Mouse (Mus musculus) intestine, embryonic 16.5 days (tissue): Measurements from ENCODE around the gene Iqck. TPM values are rescaled to one million over a fixed set of nuclear protein-coding genes. Genes with fewer than 3 reads are reported as not detected.

Source experiments
- ATAC-seq: fragments of 200-750 bp; cut with Nextera tagmentation; 2 replicates; pipeline ENCODE4 v1.8.0; 2017; ENCODE audit warnings: moderate TSS enrichment, moderate library complexity
- H3K27ac ChIP-seq: fragments of 300-500 bp; sonication (generic); 2 replicates; pipeline ENCODE4 v1.5.1; 2014; ENCODE audit warnings: mild to moderate bottlenecking, low read length
- H3K27me3 ChIP-seq: fragments of 300-500 bp; sonication (generic); replicated peaks from 2 replicates; pipeline ENCODE4 v1.6.1; 2014; ENCODE audit warnings: low read length, control low read depth, mixed read lengths; ENCODE audit not compliant: control insufficient read depth, insufficient read depth
- H3K36me3 ChIP-seq: fragments of 300-500 bp; sonication (generic); 2 replicates; pipeline ENCODE4 v1.6.1; 2014; ENCODE audit warnings: low read length, control low read depth; ENCODE audit not compliant: control insufficient read depth, insufficient read depth
- H3K4me1 ChIP-seq: fragments of 300-500 bp; sonication (generic); 2 replicates; pipeline ENCODE4 v1.6.1; 2014; ENCODE audit warnings: low read length, control low read depth, mixed read lengths; ENCODE audit not compliant: control insufficient read depth, insufficient read depth
- H3K4me2 ChIP-seq: fragments of 300-500 bp; sonication (generic); 2 replicates; pipeline ENCODE4 v1.6.1; 2014; ENCODE audit warnings: low read depth, low read length, control low read depth
- H3K4me3 ChIP-seq: fragments of 300-500 bp; sonication (generic); 2 replicates; pipeline ENCODE4 v1.5.1; 2014; ENCODE audit warnings: mild to moderate bottlenecking, low read length
- H3K9ac ChIP-seq: fragments of 300-500 bp; sonication (generic); 2 replicates; pipeline ENCODE4 v1.6.1; 2014; ENCODE audit warnings: low read depth, low read length
- H3K9me3 ChIP-seq: fragments of 300-500 bp; sonication (generic); 2 replicates; pipeline ENCODE4 v1.6.1; 2016; ENCODE audit warnings: low read length, control low read depth; ENCODE audit not compliant: control insufficient read depth
- WGBS: fragments of 180-500 bp; shearing (Covaris S2); extraction: QIAGEN DNeasy Blood & Tissue Kit; methylation state at CpG from one replicate; pipeline ENCODE4 v1.1.7; 2014; 5-methylcytosine and 5-hydroxymethylcytosine counted together
- polyA plus RNA-seq: library from polyadenylated mRNA; unstranded; fragments of >200 nt; fragmentation: Nextera tagmentation; extraction: Ambion mirVana; gene quantifications from 2 replicates; pipeline ENCODE4 v1.2.1, GENCODE M21; 2015

Gene Iqck
- polyA plus RNA-seq, 1 experiment from 2014 or later, result 1.7 TPM

GRCm38 (mm10) chr7:118922441-118923202 lies 67.1 kb downstream of the Iqck start:
- no peaks in the 10 kb centered on the region for H3K4me1 ChIP-seq
- no peak overlapping the region for H3K9ac ChIP-seq
- WGBS, result 62% methylated on average over 4 of the region's 4 CpGs
- no peak overlapping the region for H3K4me3 ChIP-seq
- H3K27ac ChIP-seq, result no peak overlapping the region
- no peak overlapping the region for H3K4me2 ChIP-seq
- no peaks in the 10 kb centered on the region for H3K36me3 ChIP-seq
- no peaks in the 10 kb centered on the region for H3K27me3 ChIP-seq
- no peaks in the 10 kb centered on the region for H3K9me3 ChIP-seq
- peak; percentile 18; the same call in 1 of the 2 replicates for ATAC-seq

GRCm38 (mm10) chr7:118925547-118925946 lies 70.0 kb downstream of the Iqck start:
- Histone ChIP-seq H3K27ac (no peak overlapping the region), H3K9me3 (no peaks in the 10 kb centered on the region), H3K4me3 (no peak overlapping the region), H3K36me3 (no peaks in the 10 kb centered on the region), H3K27me3 (no peaks in the 10 kb centered on the region), H3K4me1 (peaks cover 10% of the 10 kb centered on the region), H3K9ac (no peak overlapping the region), H3K4me2 (no peak overlapping the region)
- ATAC-seq, result no peak
- WGBS, result 79% methylated on average over 3 of the region's 3 CpGs

DNA sequence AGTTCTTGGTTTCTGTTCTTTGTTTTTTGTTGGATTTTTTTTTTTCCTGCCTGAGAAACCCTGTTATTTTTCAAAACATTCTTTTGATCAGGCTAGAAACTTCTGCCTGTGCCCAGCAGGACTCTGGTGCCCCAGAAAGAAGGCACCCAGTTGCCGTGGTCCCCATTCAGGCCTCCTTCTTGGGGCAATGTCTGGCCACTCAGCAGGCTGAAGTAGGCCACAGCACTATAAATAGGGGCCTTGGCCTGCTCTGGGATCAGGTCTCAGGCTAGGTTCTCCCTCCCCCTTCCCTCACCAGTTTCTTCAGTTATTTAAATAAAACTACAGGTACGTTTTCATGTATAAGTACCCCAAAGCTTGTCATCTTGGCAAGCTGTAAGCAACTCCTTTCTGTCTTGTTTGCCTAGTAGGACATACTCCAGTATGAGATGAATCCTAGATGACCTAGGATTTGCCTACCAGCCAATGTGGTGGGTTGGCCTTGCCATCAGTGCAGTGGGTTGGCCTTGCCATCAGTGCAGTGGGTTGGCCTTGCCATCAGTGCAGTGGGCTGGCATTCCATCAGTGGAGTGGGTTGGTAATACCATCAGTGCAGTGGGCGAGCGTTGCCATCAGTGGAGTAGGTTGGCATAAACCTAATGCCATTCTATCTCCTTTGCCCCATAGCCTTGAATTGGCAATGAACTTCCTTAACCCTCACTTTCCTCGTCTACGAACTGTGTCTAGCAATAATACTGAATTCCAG lies 71.1 kb downstream of the Iqck start:
- H3K27me3 ChIP-seq, result no peaks in the 10 kb centered on the region
- H3K4me2 ChIP-seq, result no peak overlapping the region
- no peaks in the 10 kb centered on the region for H3K9me3 ChIP-seq
- 84% methylated on average over 6 of the region's 6 CpGs for WGBS
- peaks cover 10% of the 10 kb centered on the region for H3K4me1 ChIP-seq
- H3K9ac ChIP-seq, result no peak overlapping the region
- ATAC-seq, result no peak
- no peak overlapping the region for H3K4me3 ChIP-seq
- H3K36me3 ChIP-seq, result no peaks in the 10 kb centered on the region
- no peak overlapping the region for H3K27ac ChIP-seq

GRCm38 (mm10) chr7:118927279-118927678 lies 71.7 kb downstream of the Iqck start:
- Histone ChIP-seq H3K4me2 (no peak overlapping the region), H3K27ac (no peak overlapping the region), H3K36me3 (no peaks in the 10 kb centered on the region), H3K4me1 (peaks cover 10% of the 10 kb centered on the region), H3K9ac (no peak overlapping the region), H3K9me3 (no peaks in the 10 kb centered on the region), H3K4me3 (no peak overlapping the region), H3K27me3 (no peaks in the 10 kb centered on the region)
- ATAC-seq, result no peak
- WGBS, result 93% methylated on average over 2 of the region's 2 CpGs

- Histone ChIP-seq H3K9ac (no peak overlapping the region), H3K4me3 (no peak overlapping the region), H3K27ac (no peak overlapping the region), H3K9me3 (no peaks in the 10 kb centered on the region), H3K27me3 (no peaks in the 10 kb centered on the region), H3K4me1 (peaks cover 10% of the 10 kb centered on the region), H3K4me2 (no peak overlapping the region), H3K36me3 (no peaks in the 10 kb centered on the region)
- no peak for ATAC-seq
- WGBS, result 89% methylated on average over 3 of the region's 3 CpGs
These were observed 72.8 kb downstream of the Iqck start for GRCm38 (mm10) chr7:118928316-118928715.

- no peaks in the 10 kb centered on the region for H3K9me3 ChIP-seq
- no peak overlapping the region for H3K4me3 ChIP-seq
- H3K4me2 ChIP-seq, result no peak overlapping the region
- no peak overlapping the region for H3K9ac ChIP-seq
- ATAC-seq, result no peak
- 69% methylated on average over 8 of the region's 8 CpGs for WGBS
- no peaks in the 10 kb centered on the region for H3K36me3 ChIP-seq
- peaks cover 10% of the 10 kb centered on the region for H3K4me1 ChIP-seq
- no peak overlapping the region for H3K27ac ChIP-seq
- no peaks in the 10 kb centered on the region for H3K27me3 ChIP-seq
These were observed 73.4 kb downstream of the Iqck start for GRCm38 (mm10) chr7:118928916-118929315.

DNA sequence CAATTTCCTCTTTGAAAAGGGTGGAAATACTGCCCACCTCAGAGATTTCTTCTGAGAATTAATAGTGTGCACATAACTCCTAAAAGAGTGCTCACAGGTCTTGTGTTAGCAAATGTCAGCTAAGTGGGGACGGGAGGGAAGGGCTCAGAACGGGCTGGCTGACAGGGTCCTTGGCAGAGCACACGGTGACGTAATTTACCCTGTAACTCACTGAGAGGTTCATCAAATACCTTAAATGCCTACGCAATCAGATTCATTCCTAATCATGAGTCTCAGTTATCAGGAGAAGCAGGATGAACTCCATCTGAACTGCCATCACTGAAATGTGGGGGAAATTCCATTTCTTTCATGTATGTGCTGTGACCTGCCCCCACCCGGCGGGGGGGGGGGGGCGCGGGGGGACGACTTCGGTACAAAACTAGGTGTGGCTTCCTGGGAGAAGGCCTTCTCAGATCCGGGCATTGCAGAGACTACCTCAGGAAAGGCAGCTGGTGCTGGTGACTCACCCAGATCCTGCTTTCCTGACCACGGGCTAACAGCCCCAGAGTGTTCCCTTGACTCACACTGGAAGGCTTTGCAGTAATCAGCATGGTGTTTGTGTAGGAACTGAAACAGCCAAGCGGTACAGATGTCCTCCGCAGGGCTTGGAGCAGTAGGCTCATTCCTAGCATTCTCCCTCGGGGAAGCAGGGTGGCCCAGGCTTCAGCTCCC lies 74.2 kb downstream of the Iqck start:
- peaks cover 10% of the 10 kb centered on the region for H3K4me1 ChIP-seq
- H3K27ac ChIP-seq, result peak overlapping the region; percentile 65; the same call in 1 of the 2 replicates
- peak; percentile 91 for ATAC-seq
- H3K4me2 ChIP-seq, result peak overlapping the region; percentile 25
- no peak overlapping the region for H3K4me3 ChIP-seq
- H3K27me3 ChIP-seq, result no peaks in the 10 kb centered on the region
- no peaks in the 10 kb centered on the region for H3K9me3 ChIP-seq
- H3K9ac ChIP-seq, result peak overlapping the region; percentile 29; the same call in 1 of the 2 replicates
- no peaks in the 10 kb centered on the region for H3K36me3 ChIP-seq
- WGBS, result 18% methylated on average over 16 of the region's 16 CpGs

- Histone ChIP-seq H3K4me3 (no peak overlapping the region), H3K4me1 (peaks cover 10% of the 10 kb centered on the region), H3K27me3 (no peaks in the 10 kb centered on the region), H3K9ac (no peak overlapping the region), H3K36me3 (no peaks in the 10 kb centered on the region), H3K27ac (no peak overlapping the region), H3K9me3 (no peaks in the 10 kb centered on the region), H3K4me2 (no peak overlapping the region)
- ATAC-seq, result no peak
- 81% methylated on average over 17 of the region's 17 CpGs for WGBS
These were observed 76.2 kb downstream of the Iqck start for GRCm38 (mm10) chr7:118931502-118932395.
